Mouse (Mus musculus) CD4-positive, CD25-positive, alpha-beta regulatory T cell (primary cell): ENCODE measurements around the gene Gm5935. TPM values are rescaled to one million over a fixed set of nuclear protein-coding genes. Genes with fewer than 3 reads are reported as not detected.

ENCODE experiments used
- polyA plus RNA-seq: library from polyadenylated mRNA; unstranded; fragments of 100-300 nt; shearing (Covaris generic); gene quantifications from one replicate; pipeline ENCODE4 v1.2.1, GENCODE M21; 2017

Gene Gm5935
- not detected for polyA plus RNA-seq

GRCm38 (mm10) chrX:24775064-24775463, at the start of gene Gm5935:
Gene Gm5935, minus strand, starts transcription at chrX:24775164.

Other genes with a start within 250 kb of the Gm5935 start
- not detected for gene Gm4297, start 200.3 kb downstream of the Gm5935 start, polyA plus RNA-seq